Mouse (Mus musculus) ES-Bruce4 (cell line): Measurements from ENCODE around the gene Ufl1.

Experiments used
- CTCF ChIP-seq: IDR thresholded peaks from one replicate; pipeline ENCODE4 v1.8.1; 2011; ENCODE audit warnings: low read depth, low read length
- EP300 ChIP-seq: IDR thresholded peaks from 2 replicates; pipeline ENCODE4 v1.6.1; 2011; ENCODE audit warnings: low read depth, low read length; ENCODE audit not compliant: insufficient read depth
- POLR2A ChIP-seq: IDR thresholded peaks from one replicate; pipeline ENCODE4 v1.8.1; 2011; ENCODE audit warnings: low read length; ENCODE audit not compliant: insufficient read depth

DNA sequence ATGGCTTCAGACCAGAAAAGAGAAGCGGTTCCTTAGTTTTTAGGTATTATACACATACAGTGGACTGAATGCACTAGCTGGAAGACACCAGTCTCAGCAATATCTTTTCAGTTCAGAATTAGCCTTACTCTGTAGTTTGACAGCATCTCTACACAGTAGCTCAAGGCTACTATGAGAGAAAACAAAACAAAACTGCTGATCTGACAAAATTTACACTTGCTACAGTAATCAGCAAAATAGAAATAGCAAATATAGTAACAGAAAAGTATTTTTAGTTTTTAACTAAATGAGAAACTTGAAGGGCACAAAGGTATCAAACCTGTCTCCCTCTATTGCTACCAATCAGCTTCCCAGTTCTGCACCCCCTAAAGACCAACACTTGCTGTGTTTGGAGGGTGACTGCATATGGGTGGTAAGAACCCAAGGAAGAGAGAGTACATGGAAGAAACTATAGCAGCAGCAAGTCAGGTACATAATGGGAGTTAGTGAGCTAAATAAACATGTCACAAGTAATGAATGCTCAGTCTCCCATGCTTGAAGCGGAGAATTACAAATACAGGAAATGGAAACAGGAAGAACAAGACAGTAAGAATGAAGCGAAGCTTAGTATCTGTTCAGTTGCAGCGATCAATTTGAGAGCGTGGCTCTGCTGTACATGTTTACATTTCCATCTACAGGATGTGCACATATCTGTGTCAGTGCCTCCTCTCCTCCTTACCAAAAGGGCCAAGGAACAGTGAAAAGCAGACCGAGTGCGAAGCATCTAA is 8.6 kb downstream of the Ufl1 start:
- no peak for TF ChIP-seq CTCF
- TF ChIP-seq POLR2A: no peak
- TF ChIP-seq EP300: no peak
